Mouse (Mus musculus) bone marrow macrophage, adult 2 months (primary cell): ENCODE measurements around the gene Cmas.

ENCODE experiments used
- CTCF ChIP-seq: IDR thresholded peaks from 2 replicates; pipeline ENCODE4 v1.5.1; 2012; ENCODE audit warnings: low read depth, mild to moderate bottlenecking, low read length, moderate library complexity
- POLR2A ChIP-seq: IDR thresholded peaks from 2 replicates; pipeline ENCODE4 v1.6.1; 2012; ENCODE audit warnings: mild to moderate bottlenecking, low read depth, low read length, borderline replicate concordance

DNA sequence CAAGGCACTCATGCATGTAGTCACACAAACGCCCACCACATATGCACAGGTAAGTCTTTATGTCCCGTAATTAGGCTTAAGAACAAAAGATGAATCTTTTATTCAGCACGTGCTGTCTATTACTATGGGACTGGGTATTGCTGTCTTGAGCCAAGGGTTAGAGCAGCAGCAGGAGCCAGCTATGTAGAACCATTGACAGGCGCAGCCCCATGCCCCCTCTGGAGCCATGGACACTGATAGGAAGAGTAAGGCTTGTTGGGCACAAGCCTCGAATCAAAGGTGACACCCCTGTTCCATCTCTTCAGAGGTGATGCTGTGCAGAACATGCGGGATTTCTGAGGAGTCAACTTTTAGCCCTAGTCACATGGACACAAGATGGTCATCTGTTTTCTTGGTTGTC is 2.1 kb downstream of the Cmas start:
- no peak for TF ChIP-seq CTCF
- no peak for TF ChIP-seq POLR2A
